In the genomic region with DNA sequence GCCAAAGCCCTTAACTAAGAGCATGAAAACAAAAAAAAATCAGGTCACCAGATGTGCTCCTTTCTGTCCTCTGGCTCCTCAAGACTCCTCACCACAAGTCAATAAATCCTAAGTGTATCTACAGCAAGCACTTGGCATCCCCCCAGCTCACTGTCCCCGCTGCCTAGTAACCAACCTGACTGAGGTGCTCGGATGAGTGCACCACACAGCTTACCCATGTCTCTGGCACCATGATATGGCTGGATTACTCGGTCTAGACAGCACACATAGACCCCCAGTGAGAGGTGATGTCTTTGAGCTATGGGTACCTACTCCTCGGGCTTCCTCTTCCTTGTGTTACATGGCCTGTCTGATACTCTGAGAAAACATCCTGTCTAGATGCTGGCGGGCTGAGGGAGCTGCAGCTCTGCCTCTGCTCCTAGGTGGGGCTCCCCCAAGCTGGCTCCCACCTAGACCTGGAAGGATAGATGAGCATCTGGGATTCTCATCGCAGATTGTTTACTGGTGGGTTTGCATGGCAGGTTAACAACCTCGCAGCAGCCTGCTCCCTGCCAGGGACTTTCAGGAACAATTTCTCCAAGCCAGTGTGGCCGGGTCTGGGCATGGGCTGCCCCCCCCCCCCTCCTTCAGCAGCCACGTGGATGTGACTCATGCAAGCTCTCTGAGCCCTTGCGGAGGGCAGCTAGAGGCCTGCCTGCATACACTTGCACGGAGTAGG, we compare ENCODE assay signal across 8 mouse cellular contexts. TPM values are rescaled to one million over a fixed set of nuclear protein-coding genes. Genes with fewer than 3 reads are reported as not detected.
A peak's percentile ranks its signal among the peaks of the same experiment; 100 is the strongest.
DNase-seq lines count a peak whose midpoint lies in the region; ATAC-seq and TF ChIP-seq lines count a peak whose summit lies in the region.

No protein-coding gene starts in this region.

- H3K36me3 ChIP-seq in kidney, adult 2 months (ENCODE audit: control insufficient read depth, insufficient read depth, low read length), result no peaks in the 10 kb centered on the region
- H3K36me3 ChIP-seq in kidney, embryonic 15.5 days, result no peaks in the 10 kb centered on the region
- no peaks in the 10 kb centered on the region for H3K36me3 ChIP-seq in stomach, postnatal 0 days (ENCODE audit: control insufficient read depth, insufficient read depth, low read length)

- WGBS in kidney, adult 2 months, result 26% methylated on average over 11 of the region's 11 CpGs
- WGBS in kidney, embryonic 15.5 days, result 39% methylated on average over 11 of the region's 11 CpGs
- WGBS in stomach, postnatal 0 days, result 33% methylated on average over 11 of the region's 11 CpGs

- H3K4me1 ChIP-seq in kidney, adult 2 months (ENCODE audit: control insufficient read depth, insufficient read depth, low read length), result no peaks in the 10 kb centered on the region
- peaks cover 10% of the 10 kb centered on the region for H3K4me1 ChIP-seq in kidney, embryonic 15.5 days
- H3K4me1 ChIP-seq in stomach, postnatal 0 days (replicated peaks; ENCODE audit: control insufficient read depth, insufficient read depth), result peaks cover 10% of the 10 kb centered on the region; the same call in 1 of the 2 replicates

- H3K27ac ChIP-seq in kidney, adult 2 months (ENCODE audit: insufficient read depth, low read depth, low read length), result no peak overlapping the region
- H3K27ac ChIP-seq in kidney, embryonic 15.5 days, result no peak overlapping the region
- H3K27ac ChIP-seq in stomach, postnatal 0 days (replicated peaks), result 0 out of 2 replicates have a peak overlapping the region, but pooled peaks have one; percentile 20

- no peak overlapping the region for H3K9ac ChIP-seq in kidney, embryonic 15.5 days
- H3K9ac ChIP-seq in stomach, postnatal 0 days (ENCODE audit: low read length), result no peak overlapping the region

- TF ChIP-seq CTCF in kidney, adult 2 months (conservative IDR thresholded peaks at IDR 0.05; ENCODE audit: insufficient read depth, insufficient read length, low read depth, low read length), result no peak
- TF ChIP-seq CTCF in stomach, postnatal 0 days (IDR thresholded peaks at IDR 0.05; ENCODE audit: low read depth), result no peak

- no peak for TF ChIP-seq POLR2A in kidney, adult 2 months (IDR thresholded peaks at IDR 0.05; ENCODE audit: low read depth, low read length)

- peak; percentile 17 for DNase-seq in kidney, adult 2 months
- DNase-seq in NIH3T3 (ENCODE audit: low read depth), result peak; percentile 90
- peak; percentile 72 for DNase-seq in cerebellum, postnatal 25 days
- peak; percentile 21 for DNase-seq in heart, postnatal 25 days (ENCODE audit: low spot score)
- peak; percentile 70 for DNase-seq in stomach, postnatal 0 days (ENCODE audit: low spot score)
- no peak for DNase-seq in right cerebral cortex, adult 2 months (ENCODE audit: low spot score in 2 of 2)

- no peaks in the 10 kb centered on the region for H3K9me3 ChIP-seq in kidney, embryonic 15.5 days (replicated peaks)
- no peaks in the 10 kb centered on the region for H3K9me3 ChIP-seq in stomach, postnatal 0 days (ENCODE audit: control insufficient read depth, low read length)

- H3K27me3 ChIP-seq in kidney, adult 2 months (replicated peaks; ENCODE audit: control insufficient read depth, insufficient read depth, low read length), result no peaks in the 10 kb centered on the region
- H3K27me3 ChIP-seq in kidney, embryonic 15.5 days, result no peaks in the 10 kb centered on the region
- no peaks in the 10 kb centered on the region for H3K27me3 ChIP-seq in stomach, postnatal 0 days (ENCODE audit: control insufficient read depth, insufficient read depth, low read length)

- no peak for ATAC-seq in kidney, embryonic 15.5 days (replicated peaks; ENCODE audit: low FRiP score)
- ATAC-seq in stomach, postnatal 0 days (ENCODE audit: low FRiP score, low TSS enrichment), result peak; percentile 88
- ATAC-seq in megakaryocyte progenitor cell, adult 5-6 weeks (replicated peaks; ENCODE audit: poor library complexity), result no peak

- no peak overlapping the region for H3K4me3 ChIP-seq in kidney, adult 2 months (ENCODE audit: insufficient read depth, low read depth, low read length)
- H3K4me3 ChIP-seq in kidney, embryonic 15.5 days (replicated peaks), result no peak overlapping the region
- no peak overlapping the region for H3K4me3 ChIP-seq in stomach, postnatal 0 days (ENCODE audit: low read depth, low read length)

- intact Hi-C loops in heart, postnatal 25 days (cut with DNase I), result no loop called here

- H3K4me2 ChIP-seq in kidney, embryonic 15.5 days, result no peak overlapping the region
- H3K4me2 ChIP-seq in stomach, postnatal 0 days (replicated peaks; ENCODE audit: low read depth), result no peak overlapping the region

- no peak for TF ChIP-seq EP300 in stomach, postnatal 0 days (optimal IDR thresholded peaks at IDR 0.05)

RNA-seq across cellular contexts. Expression of a gene that starts 57.2 kb away (rescaled TPM):
- 35.0 and 38.2 TPM in 2 replicates for polyA plus RNA-seq in kidney, adult 2 months (2012; rRNA removed)
- polyA plus RNA-seq in kidney, embryonic 15.5 days (2015; fragmentation: Nextera tagmentation; extraction: Ambion mirVana), result 1.0 and 2.2 TPM in 2 replicates
- total RNA-seq in heart, postnatal 25 days (2021), result 10 to 100 TPM; 30.4 to 36.3 TPM
- 4.7 and 5.3 TPM in 2 replicates for polyA plus RNA-seq in stomach, postnatal 0 days (2015; fragmentation: Nextera tagmentation; extraction: Ambion mirVana)
- not detected in 2 replicates for total RNA-seq in megakaryocyte progenitor cell, adult 5-6 weeks (2015)
- not detected in 2 replicates for total RNA-seq in megakaryocyte progenitor cell, adult 5-6 weeks (2017)

RNA-seq across cellular contexts. Expression of a gene that starts 58.6 kb away (rescaled TPM):
- polyA plus RNA-seq in kidney, adult 2 months (2012; rRNA removed), result 9.7 and 11.9 TPM in 2 replicates
- polyA plus RNA-seq in kidney, embryonic 15.5 days (2015; fragmentation: Nextera tagmentation; extraction: Ambion mirVana), result 11.6 and 12.4 TPM in 2 replicates
- total RNA-seq in heart, postnatal 25 days (2021), result 10 to 100 TPM; 11.6 to 12.1 TPM
- polyA plus RNA-seq in stomach, postnatal 0 days (2015; fragmentation: Nextera tagmentation; extraction: Ambion mirVana), result 7.9 and 9.0 TPM in 2 replicates
- not detected in 2 replicates for total RNA-seq in megakaryocyte progenitor cell, adult 5-6 weeks (2015)
- total RNA-seq in megakaryocyte progenitor cell, adult 5-6 weeks (2017), result not detected in 2 replicates

Comparison
In these comparisons a context has a peak if more than half of its experiments do, and no peak if none do; other contexts are left out.
1. DNase-seq: peak in kidney, adult 2 months (single experiment), NIH3T3 (single experiment), cerebellum, postnatal 25 days (2 of 2), heart, postnatal 25 days (single experiment) and stomach, postnatal 0 days (single experiment); none in right cerebral cortex, adult 2 months (0 of 2).